Mouse (Mus musculus) thymus, adult 18-20 months (tissue): ENCODE results near the gene Phldb2.

Experiments used
- DNase-seq, 2 experiments: peaks; one replicate each; pipeline ENCODE4 v3.0.0; 2022; ENCODE audit warnings: mixed read lengths in 2 of 2

Phldb2 gene

GRCm38 (mm10) chr16:45946335-45946734 lies 7.1 kb downstream of the Phldb2 start:
- DNase-seq = no peak

GRCm38 (mm10) chr16:45945649-45946048 lies 7.7 kb downstream of the Phldb2 start:
- DNase-seq = no peak

GRCm38 (mm10) chr16:45945174-45945631 lies 8.2 kb downstream of the Phldb2 start:
- DNase-seq = no peak

GRCm38 (mm10) chr16:45942169-45942891 lies 11.1 kb downstream of the Phldb2 start:
- DNase-seq = no peak

- no peak for DNase-seq
Observed at GRCm38 (mm10) chr16:45940701-45941100, 12.7 kb downstream of the Phldb2 start.

- no peak for DNase-seq
Observed at GRCm38 (mm10) chr16:45939436-45939835, 14.0 kb downstream of the Phldb2 start.

GRCm38 (mm10) chr16:45937381-45937780 lies 16.0 kb downstream of the Phldb2 start:
- no peak for DNase-seq

- DNase-seq = no peak
Observed at GRCm38 (mm10) chr16:45936521-45936920, 16.9 kb downstream of the Phldb2 start.

- no peak for DNase-seq
Observed at GRCm38 (mm10) chr16:45935956-45936483, 17.4 kb downstream of the Phldb2 start.

- no peak for DNase-seq
Observed at GRCm38 (mm10) chr16:45934721-45935407, 18.5 kb downstream of the Phldb2 start.

- DNase-seq = no peak
Observed at GRCm38 (mm10) chr16:45930308-45930707, 23.1 kb downstream of the Phldb2 start.

- no peak for DNase-seq
Observed at GRCm38 (mm10) chr16:45928090-45928489, 25.3 kb downstream of the Phldb2 start.

GRCm38 (mm10) chr16:45927601-45928000 lies 25.8 kb downstream of the Phldb2 start:
- DNase-seq = no peak

- no peak for DNase-seq
Observed at GRCm38 (mm10) chr16:45926875-45927274, 26.5 kb downstream of the Phldb2 start.

- DNase-seq = no peak
Observed at GRCm38 (mm10) chr16:45923731-45924424, 29.5 kb downstream of the Phldb2 start.

GRCm38 (mm10) chr16:45922546-45923229 lies 30.7 kb downstream of the Phldb2 start:
- DNase-seq = no peak

GRCm38 (mm10) chr16:45919572-45919971 lies 33.8 kb downstream of the Phldb2 start:
- no peak for DNase-seq

GRCm38 (mm10) chr16:45903595-45903994 lies 49.8 kb downstream of the Phldb2 start:
- no peak for DNase-seq

- no peak for DNase-seq
Observed at GRCm38 (mm10) chr16:45898459-45898858, 54.9 kb downstream of the Phldb2 start.

GRCm38 (mm10) chr16:45896587-45896986 lies 56.8 kb downstream of the Phldb2 start:
- no peak for DNase-seq

- no peak for DNase-seq
Observed at GRCm38 (mm10) chr16:45894998-45895397, 58.4 kb downstream of the Phldb2 start.

- DNase-seq = no peak
Observed at GRCm38 (mm10) chr16:45893796-45894195, 59.6 kb downstream of the Phldb2 start.

GRCm38 (mm10) chr16:45892928-45893327 lies 60.5 kb downstream of the Phldb2 start:
- DNase-seq = no peak
